ENCODE assay signal across 8 mouse cellular contexts in the genomic region with DNA sequence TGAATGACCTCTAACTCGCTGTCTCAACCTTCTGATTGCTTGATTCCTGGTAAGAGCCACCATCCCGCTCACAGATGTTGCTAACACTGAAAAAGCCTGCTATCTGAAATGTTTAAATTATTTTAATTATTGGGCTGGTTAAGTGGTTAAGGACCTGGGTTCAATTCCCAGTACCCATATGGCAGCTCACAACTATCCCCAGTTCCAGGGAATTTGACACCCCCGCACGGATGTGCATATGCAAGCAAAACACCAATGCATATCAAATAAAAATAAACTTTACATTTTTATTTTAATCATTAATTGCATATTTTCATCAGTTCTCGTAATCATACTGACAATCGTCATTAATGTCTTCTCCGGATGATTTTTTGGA. TPM values are rescaled to one million over a fixed set of nuclear protein-coding genes. Genes with fewer than 3 reads are reported as not detected.
DNase-seq lines count a peak whose midpoint lies in the region; ATAC-seq and TF ChIP-seq lines count a peak whose summit lies in the region.

No protein-coding gene starts in this region.

- no peak for TF ChIP-seq POLR2A in CH12.LX (IDR thresholded peaks at IDR 0.05; ENCODE audit: low read depth, low read length)

- intact Hi-C loops in heart, postnatal 25 days (cut with DNase I) = no loop called here

- H3K79me2 ChIP-seq in CH12.LX (replicated peaks; ENCODE audit: control insufficient read depth, extremely low read depth, insufficient read depth, poor library complexity, severe bottlenecking) = peaks cover 18% of the 10 kb centered on the region

- peak overlapping the region; percentile 80; the same call in 1 of the 2 replicates for H3K9ac ChIP-seq in heart, embryonic 12.5 days
- no peak overlapping the region; the same call in 1 of the 2 replicates for H3K9ac ChIP-seq in CH12.LX (ENCODE audit: insufficient read depth, low read depth)
- H3K9ac ChIP-seq in forebrain, embryonic 14.5 days (ENCODE audit: low read length) = peak overlapping the region; percentile 74; the same call in 1 of the 2 replicates
- peak overlapping the region; percentile 78 for H3K9ac ChIP-seq in liver, embryonic 15.5 days

- no peaks in the 10 kb centered on the region for H3K9me3 ChIP-seq in heart, embryonic 12.5 days (replicated peaks)
- H3K9me3 ChIP-seq in CH12.LX (replicated peaks; ENCODE audit: low read length) = no peaks in the 10 kb centered on the region
- H3K9me3 ChIP-seq in forebrain, embryonic 14.5 days (replicated peaks; ENCODE audit: control insufficient read depth, low read length) = no peaks in the 10 kb centered on the region
- no peaks in the 10 kb centered on the region for H3K9me3 ChIP-seq in liver, embryonic 15.5 days (replicated peaks)

- H3K4me2 ChIP-seq in heart, embryonic 12.5 days = peak overlapping the region; percentile 80
- H3K4me2 ChIP-seq in CH12.LX (ENCODE audit: insufficient read depth, low read depth, poor library complexity, severe bottlenecking) = peak overlapping the region; percentile 80
- peak overlapping the region; percentile 62 for H3K4me2 ChIP-seq in forebrain, embryonic 14.5 days (ENCODE audit: low read length)
- H3K4me2 ChIP-seq in liver, embryonic 15.5 days = peak overlapping the region; percentile 75

- no peak for ATAC-seq in heart, embryonic 12.5 days (ENCODE audit: insufficient number of reproducible peaks, low FRiP score)
- peak; percentile 70 for ATAC-seq in forebrain, embryonic 14.5 days
- ATAC-seq in liver, embryonic 15.5 days (ENCODE audit: insufficient read depth) = no peak

- TF ChIP-seq RAD21 in CH12.LX (IDR thresholded peaks at IDR 0.05; ENCODE audit: low read depth, low read length) = no peak

- TF ChIP-seq CTCF in CH12.LX (conservative IDR thresholded peaks at IDR 0.05 in 1 of 2, IDR thresholded peaks at IDR 0.05 in 1 of 2; ENCODE audit: low read depth in 2 of 2, low read length in 2 of 2) = no peak

- peak overlapping the region; percentile 98 for H3K27ac ChIP-seq in heart, embryonic 12.5 days (ENCODE audit: poor library complexity, severe bottlenecking)
- no peak overlapping the region for H3K27ac ChIP-seq in CH12.LX (ENCODE audit: insufficient read depth, low read depth)
- H3K27ac ChIP-seq in forebrain, embryonic 14.5 days (ENCODE audit: low read depth, low read length) = peak overlapping the region; percentile 92; the same call in 1 of the 2 replicates
- peak overlapping the region; percentile 86; the same call in 1 of the 2 replicates for H3K27ac ChIP-seq in liver, embryonic 15.5 days (replicated peaks)

- DNase-seq in heart, postnatal 25 days (ENCODE audit: low spot score) = no peak
- no peak for DNase-seq in CH12.LX (ENCODE audit: extremely low read depth)
- DNase-seq in forebrain, embryonic 14.5 days (ENCODE audit: low spot score) = no peak
- no peak for DNase-seq in cerebellum, postnatal 25 days
- DNase-seq in right cerebral cortex, adult 18-20 months = no peak
- DNase-seq in natural killer cell, adult 2 months (ENCODE audit: low spot score in 2 of 2) = no peak

- 34% methylated on average over 7 of the region's 7 CpGs for WGBS in heart, embryonic 12.5 days
- 38% methylated on average over 7 of the region's 7 CpGs for WGBS in forebrain, embryonic 14.5 days
- 35% methylated on average over 7 of the region's 7 CpGs for WGBS in liver, embryonic 15.5 days (ENCODE audit: insufficient replicate concordance)

- H3K4me1 ChIP-seq in heart, embryonic 12.5 days (replicated peaks) = peaks cover 22% of the 10 kb centered on the region
- H3K4me1 ChIP-seq in CH12.LX (ENCODE audit: control insufficient read depth in 1 of 2, insufficient read depth in 2 of 2) = peaks cover 2 to 51% of the 10 kb centered on the region in 2 experiments
- peaks cover 7% of the 10 kb centered on the region; the same call in 1 of the 2 replicates for H3K4me1 ChIP-seq in forebrain, embryonic 14.5 days (ENCODE audit: control insufficient read depth, insufficient read depth, low read length)
- H3K4me1 ChIP-seq in liver, embryonic 15.5 days (replicated peaks) = peaks cover 27% of the 10 kb centered on the region

- no peak for TF ChIP-seq EP300 in CH12.LX (IDR thresholded peaks at IDR 0.05; ENCODE audit: low read length)

- peaks cover 8% of the 10 kb centered on the region for H3K36me3 ChIP-seq in heart, embryonic 12.5 days
- H3K36me3 ChIP-seq in CH12.LX (replicated peaks in 1 of 2; ENCODE audit: control insufficient read depth in 1 of 2, insufficient read depth in 1 of 2, low read length in 1 of 2) = peaks cover 3 to 26% of the 10 kb centered on the region in 2 experiments
- no peaks in the 10 kb centered on the region for H3K36me3 ChIP-seq in forebrain, embryonic 14.5 days (ENCODE audit: control insufficient read depth, insufficient read depth, low read length)
- peaks cover 4% of the 10 kb centered on the region; the same call in 1 of the 2 replicates for H3K36me3 ChIP-seq in liver, embryonic 15.5 days (replicated peaks)

- H3K27me3 ChIP-seq in heart, embryonic 12.5 days (replicated peaks) = no peaks in the 10 kb centered on the region
- no peaks in the 10 kb centered on the region for H3K27me3 ChIP-seq in CH12.LX (replicated peaks)
- H3K27me3 ChIP-seq in forebrain, embryonic 14.5 days (replicated peaks; ENCODE audit: control insufficient read depth, insufficient read depth, low read length) = no peaks in the 10 kb centered on the region
- H3K27me3 ChIP-seq in liver, embryonic 15.5 days = no peaks in the 10 kb centered on the region

- dilution Hi-C loops in CH12.LX (cut with MboI; ENCODE audit: extremely low pct_ligation_motif_present, extremely low pct_unique_long_range_greater_than_20kb, low sequenced_read_pairs) = no loop called here

- in situ Hi-C loops in CH12.LX (cut with MboI; ENCODE audit: low pct_ligation_motif_present, low pct_unique_long_range_greater_than_20kb, low sequenced_read_pairs) = no loop called here

- peak overlapping the region; percentile 68 for H3K4me3 ChIP-seq in heart, embryonic 12.5 days
- peak overlapping the region in 2 of 3 experiments; percentile 40 to 80 for H3K4me3 ChIP-seq in CH12.LX (replicated peaks in 1 of 3; ENCODE audit: low read depth in 2 of 3, low read length in 2 of 3, poor library complexity in 1 of 3)
- H3K4me3 ChIP-seq in forebrain, embryonic 14.5 days (ENCODE audit: low read depth, low read length) = peak overlapping the region; percentile 71
- peak overlapping the region; percentile 77 for H3K4me3 ChIP-seq in liver, embryonic 15.5 days (replicated peaks)

TF ChIP-seq in CH12.LX, 34 proteins besides CTCF, POLR2A, EP300 and RAD21:
- no peak for TF ChIP-seq TCF12 (IDR thresholded peaks at IDR 0.05; ENCODE audit: low read depth, low read length)

RNA-seq across cellular contexts. Expression of a gene that starts 0.3 kb away (rescaled TPM):
- 44.3 and 49.4 TPM in 2 replicates for polyA plus RNA-seq in heart, embryonic 12.5 days (2016; fragmentation: Nextera tagmentation; extraction: Ambion mirVana)
- total RNA-seq in heart, postnatal 25 days (2021) = 10 to 100 TPM; 33.0 to 33.2 TPM
- total RNA-seq in CH12.LX (2012; rRNA removed) (61.8 and 64.9 TPM in 2 replicates), CH12.LX (2014; rRNA removed) (50.7 and 56.7 TPM in 2 replicates)
- 76.3 and 88.4 TPM in 2 replicates for polyA plus RNA-seq in CH12.LX (2012; ENCODE audit: insufficient read length, low read depth)
- polyA plus RNA-seq in forebrain, embryonic 14.5 days (2014; fragmentation: Nextera tagmentation; extraction: Ambion mirVana) = 62.9 and 70.0 TPM in 2 replicates
- polyA plus RNA-seq in liver, embryonic 15.5 days (2015; fragmentation: Nextera tagmentation; extraction: Ambion mirVana) = 20.3 and 24.5 TPM in 2 replicates

RNA-seq across cellular contexts. Expression of a gene that starts 0.4 kb away (rescaled TPM):
- polyA plus RNA-seq in heart, embryonic 12.5 days (2016; fragmentation: Nextera tagmentation; extraction: Ambion mirVana) = 0.70 and 1.1 TPM in 2 replicates
- total RNA-seq in heart, postnatal 25 days (2021) = under 1 TPM in 1 of 2 experiments, not detected in 1; 0.34 TPM
- 0.55 and 1.0 TPM in 2 replicates for total RNA-seq in CH12.LX (2012; rRNA removed)
- not detected in 2 replicates for total RNA-seq in CH12.LX (2014; rRNA removed)
- polyA plus RNA-seq in CH12.LX (2012; ENCODE audit: insufficient read length, low read depth) = 0.64 and 0.97 TPM in 2 replicates
- 2.2 and 2.3 TPM in 2 replicates for polyA plus RNA-seq in forebrain, embryonic 14.5 days (2014; fragmentation: Nextera tagmentation; extraction: Ambion mirVana)
- polyA plus RNA-seq in liver, embryonic 15.5 days (2015; fragmentation: Nextera tagmentation; extraction: Ambion mirVana) = 6.4 and 8.6 TPM in 2 replicates

RNA-seq across cellular contexts. Expression of a gene that starts 6.4 kb away (rescaled TPM):
- polyA plus RNA-seq in heart, embryonic 12.5 days (2016; fragmentation: Nextera tagmentation; extraction: Ambion mirVana) = 0.15 TPM in 1 of 2 replicates, not detected in the other
- total RNA-seq in heart, postnatal 25 days (2021) = not detected
- total RNA-seq in CH12.LX (2012; rRNA removed) (not detected in 2 replicates), CH12.LX (2014; rRNA removed) (not detected in 2 replicates)
- not detected in 2 replicates for polyA plus RNA-seq in CH12.LX (2012; ENCODE audit: insufficient read length, low read depth)
- 0.35 TPM in 1 of 2 replicates, not detected in the other for polyA plus RNA-seq in forebrain, embryonic 14.5 days (2014; fragmentation: Nextera tagmentation; extraction: Ambion mirVana)
- 10.3 and 13.9 TPM in 2 replicates for polyA plus RNA-seq in liver, embryonic 15.5 days (2015; fragmentation: Nextera tagmentation; extraction: Ambion mirVana)

RNA-seq across cellular contexts. Expression of a gene that starts 26.0 kb away (rescaled TPM):
- 36.1 and 37.6 TPM in 2 replicates for polyA plus RNA-seq in heart, embryonic 12.5 days (2016; fragmentation: Nextera tagmentation; extraction: Ambion mirVana)
- total RNA-seq in heart, postnatal 25 days (2021) = 10 to 100 TPM; 21.5 to 31.2 TPM
- total RNA-seq in CH12.LX (2012; rRNA removed) (37.7 and 48.0 TPM in 2 replicates), CH12.LX (2014; rRNA removed) (43.2 TPM in 2 replicates)
- 47.5 and 51.4 TPM in 2 replicates for polyA plus RNA-seq in CH12.LX (2012; ENCODE audit: insufficient read length, low read depth)
- polyA plus RNA-seq in forebrain, embryonic 14.5 days (2014; fragmentation: Nextera tagmentation; extraction: Ambion mirVana) = 12.0 and 14.6 TPM in 2 replicates
- 6.9 and 7.3 TPM in 2 replicates for polyA plus RNA-seq in liver, embryonic 15.5 days (2015; fragmentation: Nextera tagmentation; extraction: Ambion mirVana)

RNA-seq across cellular contexts. Expression of a gene that starts 41.0 kb away (rescaled TPM):
- polyA plus RNA-seq in heart, embryonic 12.5 days (2016; fragmentation: Nextera tagmentation; extraction: Ambion mirVana) = 0.12 and 0.15 TPM in 2 replicates
- total RNA-seq in heart, postnatal 25 days (2021) = not detected
- total RNA-seq in CH12.LX (2012; rRNA removed) (not detected in 2 replicates), CH12.LX (2014; rRNA removed) (not detected in 2 replicates)
- polyA plus RNA-seq in CH12.LX (2012; ENCODE audit: insufficient read length, low read depth) = not detected in 2 replicates
- polyA plus RNA-seq in forebrain, embryonic 14.5 days (2014; fragmentation: Nextera tagmentation; extraction: Ambion mirVana) = 10.8 and 12.7 TPM in 2 replicates
- polyA plus RNA-seq in liver, embryonic 15.5 days (2015; fragmentation: Nextera tagmentation; extraction: Ambion mirVana) = not detected in 2 replicates
